Mouse (Mus musculus): ENCODE measurements around the gene Hmgb1.

DNA sequence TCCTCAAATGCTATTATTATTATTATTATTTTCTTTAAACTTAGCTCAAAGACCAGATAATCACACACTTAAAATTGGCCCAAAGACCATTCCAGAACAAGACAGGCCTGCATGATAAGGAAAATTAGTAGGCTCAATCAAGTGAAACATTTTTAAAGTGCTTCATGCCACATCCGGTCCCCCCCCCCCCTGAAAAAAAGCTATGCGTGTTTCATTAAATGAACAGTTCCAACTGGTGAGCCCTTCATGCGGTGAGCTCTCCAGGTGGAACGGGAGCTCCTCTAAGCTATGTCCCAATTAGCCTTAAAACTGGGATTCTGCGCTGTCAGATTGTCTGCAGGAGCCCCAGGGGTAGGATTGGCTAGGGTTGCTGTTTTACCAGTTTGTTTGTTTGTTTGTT is 168.0 kb downstream of the Hmgb1 start:
- no peak for TF ChIP-seq POLR2AphosphoS2 (IDR thresholded peaks at IDR 0.05; ENCODE audit: insufficient read length, low read depth)
- TF ChIP-seq TCF12 (IDR thresholded peaks at IDR 0.05; ENCODE audit: insufficient read depth, poor library complexity, severe bottlenecking), result no peak
- TF ChIP-seq POLR2A (IDR thresholded peaks at IDR 0.05; ENCODE audit: insufficient read length, low read depth), result no peak
- no peak for TF ChIP-seq E2F4 (IDR thresholded peaks at IDR 0.05; ENCODE audit: insufficient read depth)
- no peak for TF ChIP-seq SRF (IDR thresholded peaks at IDR 0.05; ENCODE audit: control insufficient read depth, insufficient read length, low read depth)
